Mouse (Mus musculus): ENCODE data around the gene Gm21094. TPM values are rescaled to one million over a fixed set of nuclear protein-coding genes. Genes with fewer than 3 reads are reported as not detected.
"Not testable (repeated sequence)": the region's sequence is repeated elsewhere in the genome, so short reads cannot be mapped to it uniquely, and the experiment has no call there.

The Gm21094 gene
- not detected in 2 replicates for polyA plus RNA-seq (2016; fragmentation: Nextera tagmentation; extraction: Ambion mirVana)

DNA sequence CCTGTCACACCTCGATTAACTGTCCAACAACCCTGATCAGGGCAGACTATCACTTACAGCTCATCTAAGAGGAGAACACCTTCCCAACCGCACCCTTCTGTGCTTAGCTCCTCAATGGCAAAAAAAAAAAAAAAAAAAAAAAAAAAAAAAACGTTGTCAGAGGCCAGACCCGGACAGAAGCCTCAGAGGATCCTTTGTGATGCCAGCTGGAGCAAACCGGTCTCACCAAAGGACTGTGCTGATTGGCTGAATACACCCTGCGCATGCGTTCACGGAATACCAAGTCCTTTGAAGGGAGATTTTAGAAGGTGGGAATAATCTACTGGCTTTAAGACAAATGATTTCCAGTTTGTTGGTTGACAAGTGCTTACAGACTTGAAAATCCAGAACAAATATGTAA lies at the start of gene Gm21094:
Gm21094 (minus strand) TSS at position 101 of the 400 bp plus-strand sequence.
- H3K27me3 ChIP-seq (replicated peaks; ENCODE audit: low read depth, poor library complexity, severe bottlenecking); H3K27ac ChIP-seq (replicated peaks); H3K9me3 ChIP-seq; H3K4me1 ChIP-seq; H3K4me3 ChIP-seq; H3K36me3 ChIP-seq (replicated peaks); DNase-seq (ENCODE audit: low spot score): not testable (repeated sequence)
- WGBS, result no CpG with 5 or more reads among the region's 8 CpGs
